Mouse (Mus musculus): ENCODE measurements at regions not wholly inside any gene's neighbourhood (a gene's known extent, or its start where the extent isn't known, plus 50 kb on each side); places are given as distances from the start of the nearest gene placed in this dataset.
"Not testable (repeated sequence)": the region's sequence is repeated elsewhere in the genome, so short reads cannot be mapped to it uniquely, and the experiment has no call there.

- no peak for DNase-seq (ENCODE audit: low spot score)
Observed at GRCm38 (mm10) chr3:37835135-37835534, 110.8 kb upstream of the Gm5148 start.

GRCm38 (mm10) chr3:37834626-37835025 lies 110.3 kb upstream of the Gm5148 start:
- DNase-seq (ENCODE audit: low spot score): no peak

GRCm38 (mm10) chr3:37833387-37833786 lies 109.1 kb upstream of the Gm5148 start:
- no peak for DNase-seq (ENCODE audit: low spot score)

- no peak for DNase-seq (ENCODE audit: low spot score)
Observed at GRCm38 (mm10) chr3:37827546-37827945, 103.3 kb upstream of the Gm5148 start.

GRCm38 (mm10) chr3:37825602-37826001 lies 101.3 kb upstream of the Gm5148 start:
- no peak for DNase-seq (ENCODE audit: low spot score)

GRCm38 (mm10) chr3:37824681-37825080 lies 100.4 kb upstream of the Gm5148 start:
- no peak for DNase-seq (ENCODE audit: low spot score)

GRCm38 (mm10) chr3:37819503-37819902 lies 95.2 kb upstream of the Gm5148 start:
- DNase-seq (ENCODE audit: low spot score): no peak

- no peak for DNase-seq (ENCODE audit: low spot score)
Observed at GRCm38 (mm10) chr3:37817434-37817805, 93.1 kb upstream of the Gm5148 start.

- peak; percentile 26 for DNase-seq (ENCODE audit: low spot score)
Observed at GRCm38 (mm10) chr3:37816781-37817433, 92.6 kb upstream of the Gm5148 start.

GRCm38 (mm10) chr3:37815771-37816170 lies 91.5 kb upstream of the Gm5148 start:
- DNase-seq (ENCODE audit: low spot score): no peak

- DNase-seq (ENCODE audit: low spot score): no peak
Observed at GRCm38 (mm10) chr3:37812936-37813335, 88.6 kb upstream of the Gm5148 start.

- DNase-seq (ENCODE audit: low spot score): no peak
Observed at GRCm38 (mm10) chr3:37811429-37811828, 87.1 kb upstream of the Gm5148 start.

- no peak for DNase-seq (ENCODE audit: low spot score)
Observed at GRCm38 (mm10) chr3:37810763-37811162, 86.5 kb upstream of the Gm5148 start.

GRCm38 (mm10) chr3:37805805-37806148 lies 81.5 kb upstream of the Gm5148 start:
- no peak for DNase-seq (ENCODE audit: low spot score)

GRCm38 (mm10) chr3:37804941-37805804 lies 80.9 kb upstream of the Gm5148 start:
- DNase-seq (ENCODE audit: low spot score): no peak

GRCm38 (mm10) chr3:37804261-37804660 lies 80.0 kb upstream of the Gm5148 start:
- DNase-seq (ENCODE audit: low spot score): peak; percentile 12

GRCm38 (mm10) chr3:37803781-37804180 lies 79.5 kb upstream of the Gm5148 start:
- DNase-seq (ENCODE audit: low spot score): not testable (repeated sequence)

- no peak for DNase-seq (ENCODE audit: low spot score)
Observed at GRCm38 (mm10) chr3:37801551-37801950, 77.3 kb upstream of the Gm5148 start.

GRCm38 (mm10) chr3:37799809-37800208 lies 75.5 kb upstream of the Gm5148 start:
- DNase-seq (ENCODE audit: low spot score): no peak

- DNase-seq (ENCODE audit: low spot score): no peak
Observed at GRCm38 (mm10) chr3:37789711-37790110, 65.4 kb upstream of the Gm5148 start.

GRCm38 (mm10) chr3:37789143-37789697 lies 64.9 kb upstream of the Gm5148 start:
- no peak for DNase-seq (ENCODE audit: low spot score)

GRCm38 (mm10) chr3:37788366-37788765 lies 64.1 kb upstream of the Gm5148 start:
- no peak for DNase-seq (ENCODE audit: low spot score)

- no peak for DNase-seq (ENCODE audit: low spot score)
Observed at GRCm38 (mm10) chr3:37786792-37787191, 62.5 kb upstream of the Gm5148 start.

All from urinary bladder, postnatal 14 days (tissue).